Mouse (Mus musculus) urinary bladder, adult 2 months (tissue): ENCODE data around the gene Fat3. TPM values are rescaled to one million over a fixed set of nuclear protein-coding genes. Genes with fewer than 3 reads are reported as not detected.

Source experiments
- DNase-seq: peaks from one replicate; pipeline ENCODE4 v3.0.0; 2022; ENCODE audit warnings: low spot score
- polyA plus RNA-seq: library from polyadenylated mRNA; depleted of rRNA; stranded (reverse); fragments of >200 nt; gene quantifications from 2 replicates; pipeline ENCODE4 v1.2.3, GENCODE M21; 2012

The Fat3 gene
- polyA plus RNA-seq, 1 experiment = 1.5 TPM

- no peak for DNase-seq
These were observed 475.0 kb downstream of the Fat3 start for GRCm38 (mm10) chr9:16026054-16026453.

GRCm38 (mm10) chr9:16024706-16025105 lies 476.4 kb downstream of the Fat3 start:
- no peak for DNase-seq

GRCm38 (mm10) chr9:16014115-16014514 lies 487.0 kb downstream of the Fat3 start:
- DNase-seq = no peak

- DNase-seq = no peak
These were observed 489.7 kb downstream of the Fat3 start for GRCm38 (mm10) chr9:16011382-16011781.

GRCm38 (mm10) chr9:16007516-16007915 lies 493.6 kb downstream of the Fat3 start:
- no peak for DNase-seq

GRCm38 (mm10) chr9:16002991-16003390 lies 498.1 kb downstream of the Fat3 start:
- DNase-seq = no peak

- no peak for DNase-seq
These were observed 506.3 kb downstream of the Fat3 start for GRCm38 (mm10) chr9:15994762-15995161.

GRCm38 (mm10) chr9:15994177-15994576 lies 506.9 kb downstream of the Fat3 start:
- DNase-seq = no peak

- DNase-seq = no peak
These were observed 508.8 kb downstream of the Fat3 start for GRCm38 (mm10) chr9:15992158-15992846.

GRCm38 (mm10) chr9:15978317-15978716 lies 522.8 kb downstream of the Fat3 start:
- DNase-seq = no peak

- DNase-seq = no peak
These were observed 524.0 kb downstream of the Fat3 start for GRCm38 (mm10) chr9:15976959-15977663.

- DNase-seq = no peak
These were observed 525.1 kb downstream of the Fat3 start for GRCm38 (mm10) chr9:15975999-15976398.

GRCm38 (mm10) chr9:15972201-15972600 lies 528.9 kb downstream of the Fat3 start:
- no peak for DNase-seq

GRCm38 (mm10) chr9:15971393-15971792 lies 529.7 kb downstream of the Fat3 start:
- DNase-seq = no peak

- DNase-seq = no peak
These were observed 536.9 kb downstream of the Fat3 start for GRCm38 (mm10) chr9:15964198-15964597.

GRCm38 (mm10) chr9:15962886-15963285 lies 538.2 kb downstream of the Fat3 start:
- no peak for DNase-seq

- DNase-seq = no peak
These were observed 542.8 kb downstream of the Fat3 start for GRCm38 (mm10) chr9:15958224-15958787.

GRCm38 (mm10) chr9:15957816-15958215 lies 543.3 kb downstream of the Fat3 start:
- DNase-seq = no peak

GRCm38 (mm10) chr9:15955147-15955782 lies 545.8 kb downstream of the Fat3 start:
- DNase-seq = no peak

- no peak for DNase-seq
These were observed 546.8 kb downstream of the Fat3 start for GRCm38 (mm10) chr9:15954338-15954704.

GRCm38 (mm10) chr9:15953585-15954337 lies 547.3 kb downstream of the Fat3 start:
- DNase-seq = no peak

GRCm38 (mm10) chr9:15948086-15948485 lies 553.0 kb downstream of the Fat3 start:
- DNase-seq = no peak
